Mouse (Mus musculus): ENCODE results near the gene Ccdc42. TPM values are rescaled to one million over a fixed set of nuclear protein-coding genes. Genes with fewer than 3 reads are reported as not detected.

Gene Ccdc42
- total and polyA plus RNA-seq, 3 experiments = not detected

DNA sequence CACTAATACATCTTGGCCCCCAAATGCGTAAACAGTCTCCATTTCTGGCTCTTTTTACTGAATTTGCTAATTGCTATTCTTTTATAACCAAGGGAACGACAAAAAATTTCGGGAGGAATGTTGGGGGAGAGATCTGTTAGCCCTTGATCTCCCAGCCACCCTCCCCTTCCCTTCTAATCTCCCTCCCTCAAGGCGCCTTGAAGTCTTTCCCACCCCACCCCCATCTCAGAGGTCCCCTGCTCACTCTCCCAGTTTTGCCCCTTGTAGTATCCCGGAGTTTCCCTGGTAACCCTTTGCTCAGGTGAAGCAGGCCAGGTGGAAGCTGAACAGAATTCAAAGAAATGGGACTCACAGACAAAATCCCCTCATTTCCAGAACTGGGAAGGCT, 37.0 kb downstream of the Ccdc42 start:
- in situ Hi-C loops (cut with MboI; ENCODE audit: low pct_ligation_motif_present, low pct_unique_long_range_greater_than_20kb, low sequenced_read_pairs) (no loop called here), dilution Hi-C loops (cut with MboI; ENCODE audit: extremely low pct_ligation_motif_present, extremely low pct_unique_long_range_greater_than_20kb, low sequenced_read_pairs) (no loop called here)
- Histone ChIP-seq H3K4me2 (ENCODE audit: insufficient read depth, low read depth, poor library complexity, severe bottlenecking) (no peak overlapping the region), H3K4me3 (replicated peaks in 1 of 3; ENCODE audit: low read depth in 2 of 3, low read length in 2 of 3, poor library complexity in 1 of 3) (no peak overlapping the region), H3K36me3 (replicated peaks in 1 of 2; ENCODE audit: control insufficient read depth in 1 of 2, insufficient read depth in 1 of 2, low read length in 1 of 2) (no peaks in the 10 kb centered on the region), H3K27me3 (replicated peaks) (peaks cover 2% of the 10 kb centered on the region), H3K27ac (ENCODE audit: insufficient read depth, low read depth) (no peak overlapping the region), H3K9ac (ENCODE audit: insufficient read depth, low read depth) (no peak overlapping the region), H3K9me3 (replicated peaks; ENCODE audit: low read length) (no peaks in the 10 kb centered on the region), H3K79me2 (replicated peaks; ENCODE audit: control insufficient read depth, extremely low read depth, insufficient read depth, poor library complexity, severe bottlenecking) (no peaks in the 10 kb centered on the region), H3K4me1 (ENCODE audit: control insufficient read depth in 1 of 2, insufficient read depth in 2 of 2) (peaks cover 0 to 8% of the 10 kb centered on the region in 2 experiments; a peak in 2 of 4 replicates)
- DNase-seq (ENCODE audit: extremely low read depth) = no peak
- TF ChIP-seq BHLHE40 (IDR thresholded peaks at IDR 0.05; ENCODE audit: low read depth, low read length) = no peak
- TF ChIP-seq RAD21 (IDR thresholded peaks at IDR 0.05; ENCODE audit: low read depth, low read length) = no peak
- no peak for TF ChIP-seq TBP (conservative IDR thresholded peaks at IDR 0.05; ENCODE audit: low read depth, low read length)
- TF ChIP-seq E2F4 (IDR thresholded peaks at IDR 0.05; ENCODE audit: insufficient replicate concordance, low read depth, low read length) = no peak
- no peak for TF ChIP-seq NELFE (IDR thresholded peaks at IDR 0.05; ENCODE audit: low read depth, low read length)
- TF ChIP-seq POLR2A (IDR thresholded peaks at IDR 0.05; ENCODE audit: low read depth, low read length) = no peak

DNA sequence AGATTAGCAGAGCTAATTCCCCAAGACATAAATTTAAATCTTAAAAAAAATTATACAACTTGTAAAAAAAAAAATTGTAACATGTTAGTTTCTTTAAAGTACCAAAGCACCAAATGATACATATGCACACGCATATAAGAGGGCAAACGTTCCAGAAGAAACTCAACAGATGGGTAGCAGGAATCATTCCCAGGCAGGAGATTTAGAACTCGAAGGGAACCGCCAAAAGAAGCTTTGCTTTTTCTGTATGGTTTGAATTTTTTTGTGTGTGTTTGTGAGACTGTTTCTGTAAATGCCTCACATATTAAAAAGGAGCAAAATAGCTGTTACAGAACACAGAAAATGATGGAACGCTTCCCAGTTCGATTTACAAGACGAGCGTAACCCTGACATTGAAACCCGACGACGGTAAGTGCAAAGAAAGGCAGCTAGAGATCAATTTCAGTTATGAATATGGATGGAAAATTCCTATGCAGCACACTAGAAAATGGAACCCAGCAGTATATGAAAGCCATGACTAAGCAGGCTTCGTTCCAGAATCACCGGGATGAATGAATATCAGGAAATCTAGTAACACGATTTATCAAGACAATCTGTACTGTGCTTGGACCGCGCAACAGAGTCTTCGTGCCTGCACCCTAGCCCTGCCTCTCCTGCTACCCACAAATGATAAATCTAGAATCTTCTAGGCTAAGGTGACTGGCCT, 44.9 kb downstream of the Ccdc42 start:
- dilution Hi-C loops (cut with MboI; ENCODE audit: extremely low pct_ligation_motif_present, extremely low pct_unique_long_range_greater_than_20kb, low sequenced_read_pairs) (no loop called here), in situ Hi-C loops (cut with MboI; ENCODE audit: low pct_ligation_motif_present, low pct_unique_long_range_greater_than_20kb, low sequenced_read_pairs) (no loop called here)
- no peaks in the 10 kb centered on the region for H3K9me3 ChIP-seq (replicated peaks; ENCODE audit: low read length)
- DNase-seq (ENCODE audit: extremely low read depth) = no peak
- H3K79me2 ChIP-seq (replicated peaks; ENCODE audit: control insufficient read depth, extremely low read depth, insufficient read depth, poor library complexity, severe bottlenecking) = no peaks in the 10 kb centered on the region
- no peak overlapping the region for H3K4me2 ChIP-seq (ENCODE audit: insufficient read depth, low read depth, poor library complexity, severe bottlenecking)
- H3K4me1 ChIP-seq (ENCODE audit: control insufficient read depth in 1 of 2, insufficient read depth in 2 of 2) = peaks cover 0 to 9% of the 10 kb centered on the region in 2 experiments; a peak in 2 of 4 replicates
- no peak for TF ChIP-seq POLR2AphosphoS2 (IDR thresholded peaks at IDR 0.05; ENCODE audit: low read depth, low read length)
- TF ChIP-seq MXI1 (IDR thresholded peaks at IDR 0.05; ENCODE audit: low read depth, low read length) = no peak
- TF ChIP-seq MAX (IDR thresholded peaks at IDR 0.05; ENCODE audit: low read length) = no peak
- TF ChIP-seq CHD2 (IDR thresholded peaks at IDR 0.05; ENCODE audit: low read length) = no peak
- TF ChIP-seq SMC3 (IDR thresholded peaks at IDR 0.05; ENCODE audit: low read depth, low read length) = no peak
- no peak for TF ChIP-seq ZNF384 (IDR thresholded peaks at IDR 0.05; ENCODE audit: low read depth, low read length)
- no peak for TF ChIP-seq ETS1 (conservative IDR thresholded peaks at IDR 0.05; ENCODE audit: low read depth, low read length)
- no peak for TF ChIP-seq PAX5 (IDR thresholded peaks at IDR 0.05; ENCODE audit: low read length)
- TF ChIP-seq KAT2A (IDR thresholded peaks at IDR 0.05; ENCODE audit: insufficient replicate concordance, low read length) = no peak
- no peak for TF ChIP-seq NELFE (IDR thresholded peaks at IDR 0.05; ENCODE audit: low read depth, low read length)
- TF ChIP-seq E2F4 (IDR thresholded peaks at IDR 0.05; ENCODE audit: insufficient replicate concordance, low read depth, low read length) = no peak
- H3K9ac ChIP-seq (ENCODE audit: insufficient read depth, low read depth) = no peak overlapping the region
- H3K4me3 ChIP-seq (replicated peaks in 1 of 3; ENCODE audit: low read depth in 2 of 3, low read length in 2 of 3, poor library complexity in 1 of 3) = no peak overlapping the region
- H3K36me3 ChIP-seq (replicated peaks in 1 of 2; ENCODE audit: control insufficient read depth in 1 of 2, insufficient read depth in 1 of 2, low read length in 1 of 2) = no peaks in the 10 kb centered on the region
- H3K27ac ChIP-seq (ENCODE audit: insufficient read depth, low read depth) = no peak overlapping the region
- H3K27me3 ChIP-seq (replicated peaks) = no peaks in the 10 kb centered on the region
